Mouse (Mus musculus): ENCODE measurements at regions not wholly inside any gene's neighbourhood (a gene's known extent, or its start where the extent isn't known, plus 50 kb on each side); places are given as distances from the start of the nearest gene placed in this dataset.

DNA sequence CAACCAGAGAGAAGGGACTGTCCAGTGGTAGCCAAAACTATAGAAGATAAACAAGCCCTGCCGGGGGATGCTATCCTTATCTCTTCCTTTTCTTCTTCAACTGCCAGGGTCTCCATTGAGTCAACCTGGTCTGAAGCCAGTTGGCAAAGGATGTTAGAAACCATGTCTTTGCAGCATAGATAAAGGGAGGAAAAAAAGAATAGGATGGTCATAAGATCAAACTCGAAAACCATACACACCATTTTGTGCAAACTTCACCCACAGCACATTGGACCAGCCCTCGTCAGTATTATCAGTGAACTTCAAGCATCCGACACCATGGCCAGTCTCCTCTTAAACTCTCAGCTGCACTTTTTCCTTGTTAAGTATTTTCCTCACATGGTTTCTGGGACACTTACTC is 101.8 kb downstream of the Gm12728 start:
- TF ChIP-seq CTCF (IDR thresholded peaks at IDR 0.05; ENCODE audit: control insufficient read depth, insufficient read depth, low read length): no peak
- TF ChIP-seq POLR2A (IDR thresholded peaks at IDR 0.05; ENCODE audit: borderline replicate concordance, control insufficient read depth, low read depth, low read length): no peak
